Mouse (Mus musculus) effector memory CD4-positive, alpha-beta T cell, adult 5 months (primary cell): ENCODE results near the gene Gm14781. TPM values are rescaled to one million over a fixed set of nuclear protein-coding genes. Genes with fewer than 3 reads are reported as not detected.

ENCODE experiments used
- polyA plus RNA-seq: library from polyadenylated mRNA; unstranded; fragments of 100-300 nt; shearing (Covaris generic); gene quantifications from one replicate; pipeline ENCODE4 v1.2.1, GENCODE M21; 2017

The Gm14781 gene
- not detected for polyA plus RNA-seq

GRCm38 (mm10) chrX:91631894-91632293 is at the start of gene Gm14781:
Gm14781 (plus strand) TSS chrX:91632194.

Other genes starting within 250 kb of the Gm14781 start
- gene Gm5072, start 239.7 kb upstream of the Gm14781 start, polyA plus RNA-seq: not detected
- not detected for gene Gm8914, start 152.1 kb upstream of the Gm14781 start, polyA plus RNA-seq
- not detected for gene 1700084M14Rik, start 56.3 kb upstream of the Gm14781 start, polyA plus RNA-seq
- gene Mageb5, start 150.8 kb downstream of the Gm14781 start, polyA plus RNA-seq: not detected